Mouse (Mus musculus) CH12.LX (cell line): ENCODE results near the gene Zfp110. TPM values are rescaled to one million over a fixed set of nuclear protein-coding genes. Genes with fewer than 3 reads are reported as not detected.

Experiments used
- DNase-seq: peaks from one replicate; pipeline ENCODE4 v3.0.0-alpha.2; 2013; ENCODE audit errors: extremely low read depth
- H3K27ac ChIP-seq: 2 replicates; pipeline ENCODE4 v1.5.1; 2012; ENCODE audit warnings: low read depth, mild to moderate bottlenecking, control low read depth, moderate library complexity; ENCODE audit not compliant: insufficient read depth
- H3K27me3 ChIP-seq: replicated peaks from 2 replicates; pipeline ENCODE3; 2012; ENCODE audit warnings: inconsistent platforms
- H3K36me3 ChIP-seq, 2 experiments: replicated peaks in 1 of 2; 2 replicates each; pipeline versions ENCODE3 to v1.6.1; 2012; ENCODE audit warnings: inconsistent platforms in 1 of 2, low read length in 1 of 2, mild to moderate bottlenecking in 1 of 2, mixed read lengths in 1 of 2, moderate library complexity in 1 of 2; ENCODE audit not compliant: control insufficient read depth in 1 of 2, insufficient read depth in 1 of 2
- H3K4me1 ChIP-seq, 2 experiments: 2 replicates each; pipeline ENCODE4 v1.6.1; 2012; ENCODE audit warnings: inconsistent platforms in 1 of 2, moderate library complexity in 1 of 2; ENCODE audit not compliant: insufficient read depth in 2 of 2, control insufficient read depth in 1 of 2
- H3K4me2 ChIP-seq: 2 replicates; pipeline ENCODE4 v1.6.1; 2012; ENCODE audit warnings: low read depth, mild to moderate bottlenecking, control low read depth; ENCODE audit not compliant: poor library complexity, insufficient read depth, severe bottlenecking
- H3K4me3 ChIP-seq, 3 experiments: fragments of 150-350 bp in 1 of 3; sonication (generic) in 1 of 3; replicated peaks in 1 of 3; 2 replicates each; pipeline versions ENCODE3 to v1.5.1; 2011 to 2012; ENCODE audit warnings: low read depth in 2 of 3, low read length in 2 of 3, mild to moderate bottlenecking in 2 of 3, moderate library complexity in 2 of 3, control low read depth in 1 of 3, improper control_type of control experiment in 1 of 3, inconsistent platforms in 1 of 3, mixed read lengths in 1 of 3; ENCODE audit not compliant: poor library complexity in 1 of 3
- H3K79me2 ChIP-seq: replicated peaks from 2 replicates; pipeline ENCODE4 v1.6.1; 2012; ENCODE audit warnings: mild to moderate bottlenecking, moderate library complexity; ENCODE audit not compliant: control insufficient read depth, poor library complexity, insufficient read depth, severe bottlenecking; ENCODE audit errors: extremely low read depth
- H3K9ac ChIP-seq: 2 replicates; pipeline ENCODE4 v1.6.1; 2012; ENCODE audit warnings: low read depth, mild to moderate bottlenecking, control low read depth, moderate library complexity; ENCODE audit not compliant: insufficient read depth
- H3K9me3 ChIP-seq: replicated peaks from 2 replicates; pipeline ENCODE3; 2012; ENCODE audit warnings: low read length, inconsistent platforms, mixed read lengths
- BHLHE40 ChIP-seq: IDR thresholded peaks from 2 replicates; pipeline ENCODE4 v1.6.1; 2011; ENCODE audit warnings: mild to moderate bottlenecking, low read depth, low read length, improper control_type of control experiment
- CHD1 ChIP-seq: IDR thresholded peaks from 2 replicates; pipeline ENCODE4 v1.6.1; 2012; ENCODE audit warnings: low read depth, low read length, improper control_type of control experiment, inconsistent platforms
- CTCF ChIP-seq, 2 experiments: IDR thresholded peaks in 1 of 2; conservative IDR thresholded peaks in 1 of 2; 2 replicates each; pipeline ENCODE4 v1.5.1; 2011 to 2012; ENCODE audit warnings: low read depth in 2 of 2, low read length in 2 of 2, improper control_type of control experiment in 1 of 2, inconsistent platforms in 1 of 2, mild to moderate bottlenecking in 1 of 2, moderate library complexity in 1 of 2
- ELF1 ChIP-seq: IDR thresholded peaks from 2 replicates; pipeline ENCODE4 v1.6.1; 2014; ENCODE audit warnings: low read depth, mild to moderate bottlenecking, inconsistent platforms, low read length, improper control_type of control experiment
- EP300 ChIP-seq: IDR thresholded peaks from 2 replicates; pipeline ENCODE4 v1.6.1; 2011; ENCODE audit warnings: low read length, improper control_type of control experiment
- ETS1 ChIP-seq: conservative IDR thresholded peaks from 2 replicates; pipeline ENCODE4 v1.6.1; 2012; ENCODE audit warnings: low read depth, mild to moderate bottlenecking, inconsistent platforms, low read length, improper control_type of control experiment, moderate library complexity
- GABPA ChIP-seq: IDR thresholded peaks from 2 replicates; pipeline ENCODE4 v1.6.1; 2012; ENCODE audit warnings: low read depth, low read length, improper control_type of control experiment, inconsistent platforms; ENCODE audit not compliant: insufficient replicate concordance
- HCFC1 ChIP-seq: IDR thresholded peaks from 2 replicates; pipeline ENCODE4 v1.6.1; 2012; ENCODE audit warnings: low read depth, mild to moderate bottlenecking, inconsistent platforms, low read length, improper control_type of control experiment
- IRF4 ChIP-seq: IDR thresholded peaks from 2 replicates; pipeline ENCODE4 v1.6.1; 2014; ENCODE audit warnings: low read depth, mild to moderate bottlenecking, inconsistent platforms, low read length, improper control_type of control experiment
- JUN ChIP-seq: IDR thresholded peaks from 2 replicates; pipeline ENCODE4 v1.6.1; 2011; ENCODE audit warnings: low read depth, mild to moderate bottlenecking, low read length, improper control_type of control experiment, moderate library complexity; ENCODE audit not compliant: insufficient read depth
- JUND ChIP-seq: conservative IDR thresholded peaks from 2 replicates; pipeline ENCODE4 v1.6.1; 2011; ENCODE audit warnings: low read depth, low read length, improper control_type of control experiment
- KAT2A ChIP-seq: IDR thresholded peaks from 2 replicates; pipeline ENCODE4 v1.6.1; 2012; ENCODE audit warnings: low read length, improper control_type of control experiment, inconsistent platforms; ENCODE audit not compliant: insufficient replicate concordance
- MAZ ChIP-seq: IDR thresholded peaks from 2 replicates; pipeline ENCODE4 v1.6.1; 2012; ENCODE audit warnings: low read depth, mild to moderate bottlenecking, inconsistent platforms, low read length, improper control_type of control experiment, moderate library complexity
- MEF2A ChIP-seq: IDR thresholded peaks from 2 replicates; pipeline ENCODE4 v1.6.1; 2014; ENCODE audit warnings: low read depth, mild to moderate bottlenecking, inconsistent platforms, low read length, improper control_type of control experiment, borderline replicate concordance
- MXI1 ChIP-seq: IDR thresholded peaks from 2 replicates; pipeline ENCODE4 v1.6.1; 2011; ENCODE audit warnings: mild to moderate bottlenecking, low read depth, low read length, improper control_type of control experiment
- MYC ChIP-seq: IDR thresholded peaks from 2 replicates; pipeline ENCODE4 v1.6.1; 2011; ENCODE audit warnings: low read depth, mild to moderate bottlenecking, improper control_type of control experiment, low read length
- NELFE ChIP-seq: IDR thresholded peaks from 2 replicates; pipeline ENCODE4 v1.6.1; 2011; ENCODE audit warnings: low read depth, low read length, improper control_type of control experiment
- NRF1 ChIP-seq: IDR thresholded peaks from 2 replicates; pipeline ENCODE4 v1.6.1; 2014; ENCODE audit warnings: low read depth, mild to moderate bottlenecking, inconsistent platforms, low read length, improper control_type of control experiment, moderate library complexity
- POLR2A ChIP-seq: IDR thresholded peaks from 2 replicates; pipeline ENCODE4 v1.6.1; 2011; ENCODE audit warnings: low read depth, mild to moderate bottlenecking, improper control_type of control experiment, low read length
- POLR2AphosphoS2 ChIP-seq: IDR thresholded peaks from 2 replicates; pipeline ENCODE4 v1.6.1; 2011; ENCODE audit warnings: low read depth, low read length, improper control_type of control experiment
- RAD21 ChIP-seq: IDR thresholded peaks from 2 replicates; pipeline ENCODE4 v1.6.1; 2011; ENCODE audit warnings: low read depth, mild to moderate bottlenecking, low read length, improper control_type of control experiment, moderate library complexity
- RCOR1 ChIP-seq: conservative IDR thresholded peaks from 2 replicates; pipeline ENCODE4 v1.6.1; 2012; ENCODE audit warnings: low read depth, mild to moderate bottlenecking, inconsistent platforms, low read length, improper control_type of control experiment
- TBP ChIP-seq: conservative IDR thresholded peaks from 2 replicates; pipeline ENCODE4 v1.6.1; 2011; ENCODE audit warnings: low read depth, low read length, improper control_type of control experiment
- TCF12 ChIP-seq: IDR thresholded peaks from 2 replicates; pipeline ENCODE4 v1.6.1; 2014; ENCODE audit warnings: low read depth, mild to moderate bottlenecking, inconsistent platforms, low read length, improper control_type of control experiment
- UBTF ChIP-seq: IDR thresholded peaks from 2 replicates; pipeline ENCODE4 v1.6.1; 2012; ENCODE audit warnings: low read depth, mild to moderate bottlenecking, inconsistent platforms, low read length, improper control_type of control experiment, moderate library complexity
- USF1 ChIP-seq: IDR thresholded peaks from 2 replicates; pipeline ENCODE4 v1.6.1; 2014; ENCODE audit warnings: low read depth, mild to moderate bottlenecking, inconsistent platforms, low read length, improper control_type of control experiment
- USF2 ChIP-seq: conservative IDR thresholded peaks from 2 replicates; pipeline ENCODE4 v1.6.1; 2011; ENCODE audit warnings: low read depth, low read length, improper control_type of control experiment
- ZC3H11A ChIP-seq: IDR thresholded peaks from 2 replicates; pipeline ENCODE4 v1.6.1; 2012; ENCODE audit warnings: low read depth, mild to moderate bottlenecking, inconsistent platforms, low read length, improper control_type of control experiment
- ZKSCAN1 ChIP-seq: IDR thresholded peaks from 2 replicates; pipeline ENCODE4 v1.6.1; 2012; ENCODE audit warnings: low read depth, inconsistent platforms, low read length, improper control_type of control experiment, borderline replicate concordance
- ZMIZ1 ChIP-seq: IDR thresholded peaks from 2 replicates; pipeline ENCODE4 v1.6.1; 2012; ENCODE audit warnings: low read depth, mild to moderate bottlenecking, inconsistent platforms, low read length, improper control_type of control experiment
- dilution Hi-C: fragments of 300-500 bp; cut with MboI; formaldehyde crosslinking; loops from 2 replicates; pipeline ENCODE4 v1.14.3; 2020; ENCODE audit warnings: low sequenced_read_pairs; ENCODE audit not compliant: extremely low pct_unique_long_range_greater_than_20kb, extremely low pct_ligation_motif_present
- in situ Hi-C: fragments of 300-500 bp; cut with MboI; formaldehyde crosslinking; loops from 3 replicates; pipeline ENCODE4 v1.14.3; 2019; ENCODE audit warnings: low sequenced_read_pairs, low pct_ligation_motif_present, low pct_unique_long_range_greater_than_20kb, mixed read lengths
- polyA plus RNA-seq: library from polyadenylated mRNA; unstranded; fragments of >175 nt; gene quantifications from 2 replicates; pipeline ENCODE4 v1.2.1, GENCODE M21; 2012; ENCODE audit warnings: low read depth; ENCODE audit not compliant: insufficient read length
- total RNA-seq, 2 experiments: library from RNA; depleted of rRNA; stranded (reverse); fragments of 300-350 nt in 1 of 2; fragments of >200 nt in 1 of 2; gene quantifications; 2 replicates each; pipeline ENCODE4 v1.2.3; 2012 to 2014

The Zfp110 gene
- total and polyA plus RNA-seq, 3 experiments, result 14.8 to 29.3 (median 26.6) TPM

- dilution Hi-C loops, result no loop called here
- TF ChIP-seq MXI1, result no peak
- TF ChIP-seq UBTF, result no peak
- TF ChIP-seq MYC, result no peak
- TF ChIP-seq TBP, result no peak
- no peak for TF ChIP-seq KAT2A
- TF ChIP-seq GABPA, result no peak
- TF ChIP-seq POLR2A, result no peak
- TF ChIP-seq MEF2A, result no peak
- TF ChIP-seq CHD1, result no peak
- no peak for TF ChIP-seq ZMIZ1
- TF ChIP-seq ETS1, result no peak
- no peak for TF ChIP-seq EP300
- TF ChIP-seq IRF4, result no peak
- no peak for TF ChIP-seq JUN
- no peak overlapping the region for H3K27ac ChIP-seq
- H3K9ac ChIP-seq, result no peak overlapping the region
- H3K4me1 ChIP-seq, result peaks cover 0 to 13% of the 10 kb centered on the region in 2 experiments; a peak in 2 of 4 replicates
- peaks cover 11% of the 10 kb centered on the region; the same call in 1 of the 2 replicates for H3K79me2 ChIP-seq
- H3K36me3 ChIP-seq, result peaks cover 11 to 41% of the 10 kb centered on the region in 2 experiments
- in situ Hi-C loops, result no loop called here
- H3K27me3 ChIP-seq, result peaks cover 2% of the 10 kb centered on the region
- DNase-seq, result no peak
- H3K4me3 ChIP-seq, result no peak overlapping the region
- no peak overlapping the region for H3K4me2 ChIP-seq
- H3K9me3 ChIP-seq, result peaks cover 22% of the 10 kb centered on the region
Measured at GRCm38 (mm10) chr7:12815566-12815965, 19.0 kb upstream of the Zfp110 start.

- H3K27me3 ChIP-seq, result peaks cover 2% of the 10 kb centered on the region
- no peak within 1 kb of the TSS for H3K27ac ChIP-seq
- H3K9me3 ChIP-seq, result peaks cover 12% of the 10 kb centered on the region
- DNase-seq, result peak; percentile 94
- H3K4me3 ChIP-seq, result peak within 1 kb of the TSS; percentile 74 to 91 (median 87)
- peak within 1 kb of the TSS; percentile 86 for H3K4me2 ChIP-seq
- H3K36me3 ChIP-seq, result peaks cover 0 to 15% of the 10 kb centered on the region in 2 experiments
- in situ Hi-C loops, result no loop called here
- H3K79me2 ChIP-seq, result peaks cover 11% of the 10 kb centered on the region; the same call in 1 of the 2 replicates
- H3K9ac ChIP-seq, result peak within 1 kb of the TSS; percentile 79
- dilution Hi-C loops, result no loop called here
- H3K4me1 ChIP-seq, result peaks cover 0 to 13% of the 10 kb centered on the region in 2 experiments; a peak in 2 of 4 replicates
- TF ChIP-seq BHLHE40 (0 out of 2 replicates have a peak, but pooled peaks have one; percentile 19), USF1 (no peak), CTCF (conservative IDR thresholded peaks at IDR 0.05 in 1 of 2, IDR thresholded peaks at IDR 0.05 in 1 of 2; ENCODE audit: low read depth in 2 of 2, low read length in 2 of 2) (no peak), TCF12 (peak; percentile 75), ZKSCAN1 (no peak), MYC (0 out of 2 replicates have a peak, but pooled peaks have one; percentile 39), RCOR1 (no peak), TBP (peak; percentile 76), HCFC1 (peak; percentile 74), ELF1 (peak; percentile 43; the same call in 1 of the 2 replicates), GABPA (no peak), CHD1 (no peak), MAZ (no peak), EP300 (no peak), POLR2A (peak; percentile 91), NRF1 (peak; percentile 97), RAD21 (no peak), JUND (no peak), ZMIZ1 (peak; percentile 69; the same call in 1 of the 2 replicates), NELFE (peak; percentile 89), USF2 (no peak), ZC3H11A (no peak), POLR2AphosphoS2 (peak; percentile 68; the same call in 1 of the 2 replicates), UBTF (no peak)
Measured at GRCm38 (mm10) chr7:12818521-12819295, 15.9 kb upstream of the Zfp110 start, which contains the start of gene Zfp329. TSS of gene Zfp329 (minus strand) at chr7:12818858.
